Mouse (Mus musculus) liver, postnatal 0 days (tissue): Measurements from ENCODE around the gene Fabp2.

Experiments
- CTCF ChIP-seq: sonication (generic); IDR thresholded peaks from 2 replicates; pipeline ENCODE4 v1.5.1; 2016; ENCODE audit warnings: antibody characterized with exemption, low read depth
- EP300 ChIP-seq: IDR thresholded peaks from 2 replicates; pipeline ENCODE4 v1.6.1; 2016; ENCODE audit warnings: antibody characterized with exemption, low read depth, mild to moderate bottlenecking

DNA sequence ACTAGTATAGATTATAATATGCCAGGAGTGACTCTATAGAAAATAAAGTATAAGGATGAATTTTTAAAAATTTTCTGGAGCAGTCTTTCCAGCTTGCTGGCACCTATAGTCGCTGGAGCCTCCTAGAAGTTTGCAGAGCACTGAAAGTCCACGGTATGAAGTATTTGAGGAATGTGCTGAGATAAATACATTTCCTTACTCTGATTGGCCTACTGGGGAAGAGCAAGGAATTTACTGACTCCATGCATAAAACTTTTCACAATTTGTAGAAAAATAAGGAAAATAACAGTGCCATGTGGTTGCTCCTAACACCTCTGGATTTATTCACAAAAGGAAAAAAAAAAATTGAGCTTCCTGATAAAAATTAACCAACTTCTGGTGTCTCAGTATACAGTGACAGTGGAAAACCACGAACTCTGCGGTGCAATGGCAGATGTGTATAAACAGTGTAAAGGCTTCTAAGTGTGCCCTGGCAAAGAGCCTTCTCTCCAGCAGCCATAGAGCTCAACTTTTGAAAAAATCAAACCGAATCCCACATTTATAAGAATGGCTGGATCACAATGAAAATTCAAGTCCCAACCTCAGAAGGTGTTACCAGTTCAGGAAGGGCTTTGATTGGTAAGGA lies 46.4 kb upstream of the Fabp2 start:
- TF ChIP-seq CTCF: no peak
- TF ChIP-seq EP300: no peak
